Mouse (Mus musculus) mouse embryonic stem cell (cell line): ENCODE results near the gene Tmem127.
"Not testable (repeated sequence)": the region's sequence is repeated elsewhere in the genome, so short reads cannot be mapped to it uniquely, and the experiment has no call there.

Experiments
- in situ Hi-C, 2 experiments: fragments of 300-500 bp; cut with MboI; formaldehyde crosslinking; loops; 1 replicate in 1 of 2; 3 replicates in 1 of 2; pipeline ENCODE4 v1.14.3; 2019 to 2020; ENCODE audit warnings: low sequenced_read_pairs in 2 of 2, low pct_unique_long_range_greater_than_20kb in 1 of 2, mixed read lengths in 1 of 2; ENCODE audit not compliant: unreplicated experiment in 1 of 2

The Tmem127 gene

GRCm38 (mm10) chr2:127254604-127255134, 7.0 kb downstream of the Tmem127 start:
- in situ Hi-C loops = no loop called here

GRCm38 (mm10) chr2:127255294-127255693, 7.6 kb downstream of the Tmem127 start:
- in situ Hi-C loops = no loop called here

- in situ Hi-C loops = no loop called here
These were observed 11.6 kb downstream of the Tmem127 start for GRCm38 (mm10) chr2:127259340-127259739.

GRCm38 (mm10) chr2:127262480-127262879, 14.8 kb downstream of the Tmem127 start:
- in situ Hi-C loops = no loop called here

- in situ Hi-C loops = no loop called here
These were observed 20.1 kb downstream of the Tmem127 start for GRCm38 (mm10) chr2:127267854-127268253.

GRCm38 (mm10) chr2:127269491-127270299, 22.0 kb downstream of the Tmem127 start, which contains the start of gene Stard7:
Gene Stard7 (plus strand): TSS chr2:127270218.
- in situ Hi-C loops = no loop called here

GRCm38 (mm10) chr2:127270300-127271041, 22.8 kb downstream of the Tmem127 start:
- in situ Hi-C loops = no loop called here

- in situ Hi-C loops = no loop called here
These were observed 23.4 kb downstream of the Tmem127 start for GRCm38 (mm10) chr2:127271042-127271515.

- in situ Hi-C loops = not testable (repeated sequence)
These were observed 24.3 kb downstream of the Tmem127 start for GRCm38 (mm10) chr2:127272049-127272448.

GRCm38 (mm10) chr2:127272806-127273205, 25.1 kb downstream of the Tmem127 start:
- in situ Hi-C loops = no loop called here

- in situ Hi-C loops = no loop called here
These were observed 26.9 kb downstream of the Tmem127 start for GRCm38 (mm10) chr2:127274590-127274989.

- in situ Hi-C loops = no loop called here
These were observed 28.0 kb downstream of the Tmem127 start for GRCm38 (mm10) chr2:127275551-127276320.

- in situ Hi-C loops = no loop called here
These were observed 30.5 kb downstream of the Tmem127 start for GRCm38 (mm10) chr2:127278162-127278561.

GRCm38 (mm10) chr2:127292250-127292649, 44.5 kb downstream of the Tmem127 start:
- in situ Hi-C loops = no loop called here

GRCm38 (mm10) chr2:127297001-127297805, 49.5 kb downstream of the Tmem127 start:
- in situ Hi-C loops = no loop called here

- in situ Hi-C loops = no loop called here
These were observed 50.3 kb downstream of the Tmem127 start for GRCm38 (mm10) chr2:127298056-127298455.

GRCm38 (mm10) chr2:127300701-127301100, 53.0 kb downstream of the Tmem127 start:
- in situ Hi-C loops = no loop called here

- in situ Hi-C loops = no loop called here
These were observed 54.2 kb downstream of the Tmem127 start for GRCm38 (mm10) chr2:127301883-127302282.
